Mouse (Mus musculus) C2C12 (cell line): ENCODE data around the gene Clasp1. TPM values are rescaled to one million over a fixed set of nuclear protein-coding genes. Genes with fewer than 3 reads are reported as not detected.
A peak's percentile ranks its signal among the peaks of the same experiment; 100 is the strongest.

Experiments used
- H3K27me3 ChIP-seq: one replicate; pipeline ENCODE4 v1.6.1; 2011; ENCODE audit not compliant: control insufficient read depth, insufficient read depth, insufficient read length
- H3K36me3 ChIP-seq: one replicate; pipeline ENCODE4 v1.6.1; 2011; ENCODE audit not compliant: control insufficient read depth, insufficient read depth
- H3K4me3 ChIP-seq: one replicate; pipeline ENCODE4 v1.5.1; 2011; ENCODE audit warnings: mild to moderate bottlenecking, control low read depth; ENCODE audit not compliant: poor library complexity, insufficient read depth, severe bottlenecking
- H3K79me2 ChIP-seq: one replicate; pipeline ENCODE4 v1.6.1; 2011; ENCODE audit not compliant: control insufficient read depth, insufficient read depth
- H3K79me3 ChIP-seq: one replicate; pipeline ENCODE4 v1.6.1; 2011; ENCODE audit warnings: low read depth, control low read depth
- H3ac ChIP-seq: one replicate; pipeline ENCODE3; 2011; ENCODE audit warnings: low read depth; ENCODE audit not compliant: control insufficient read depth, insufficient read length
- CEBPB ChIP-seq: IDR thresholded peaks from one replicate; pipeline ENCODE4 v1.6.1; 2011; ENCODE audit warnings: low read depth, mild to moderate bottlenecking, control low read depth, moderate library complexity
- CTCF ChIP-seq: IDR thresholded peaks from one replicate; pipeline ENCODE4 v1.5.1; 2011; ENCODE audit not compliant: control insufficient read depth, insufficient read depth, insufficient read length
- FOSL1 ChIP-seq: IDR thresholded peaks from one replicate; pipeline ENCODE4 v1.8.0; 2011; ENCODE audit warnings: mild to moderate bottlenecking, low read length; ENCODE audit not compliant: poor library complexity, insufficient read depth, severe bottlenecking
- MAX ChIP-seq: IDR thresholded peaks from one replicate; pipeline ENCODE4 v1.6.1; 2011; ENCODE audit warnings: mild to moderate bottlenecking, control low read depth
- MYOD1 ChIP-seq: IDR thresholded peaks from one replicate; pipeline ENCODE4 v1.6.1; 2011; ENCODE audit warnings: low read depth; ENCODE audit not compliant: control insufficient read depth, insufficient read length
- MYOG ChIP-seq: IDR thresholded peaks from one replicate; pipeline ENCODE4 v1.6.1; 2011; ENCODE audit not compliant: control insufficient read depth, insufficient read length; ENCODE audit errors: extremely low read depth
- USF1 ChIP-seq: IDR thresholded peaks from one replicate; pipeline ENCODE4 v1.6.1; 2011; ENCODE audit warnings: low read depth, mild to moderate bottlenecking, control low read depth, moderate library complexity
- polyA plus RNA-seq: library from polyadenylated mRNA; unstranded; fragments of >200 nt; fragmentation: generic; extraction: Trizol; gene quantifications from one replicate; pipeline ENCODE4 v1.2.1, GENCODE M21; 2012; ENCODE audit warnings: missing spikeins

The Clasp1 gene
- polyA plus RNA-seq, 1 experiment, result 19.4 TPM

- no peak for TF ChIP-seq MYOD1
- TF ChIP-seq FOSL1, result no peak
- TF ChIP-seq USF1, result no peak
- TF ChIP-seq MYOG, result no peak
- TF ChIP-seq CEBPB, result peak; percentile 16
- peaks cover 71% of the 10 kb centered on the region for H3K36me3 ChIP-seq
Observed at GRCm38 (mm10) chr1:118567659-118568058, 178.8 kb downstream of the Clasp1 start.

GRCm38 (mm10) chr1:118580174-118580702 lies 191.4 kb downstream of the Clasp1 start:
- TF ChIP-seq CTCF (no peak), MYOG (no peak), MAX (no peak), USF1 (no peak), FOSL1 (no peak), CEBPB (no peak), MYOD1 (no peak)
- H3ac ChIP-seq, result no peak overlapping the region

More at GRCm38 (mm10) chr1:118567659-118568058, 178.8 kb downstream of the Clasp1 start:
- Histone ChIP-seq H3K27me3 (no peaks in the 10 kb centered on the region), H3K79me3 (no peaks in the 10 kb centered on the region), H3K4me3 (no peak overlapping the region), H3ac (no peak overlapping the region), H3K79me2 (no peaks in the 10 kb centered on the region)

GRCm38 (mm10) chr1:118581179-118581578 lies 192.3 kb downstream of the Clasp1 start:
- H3K36me3 ChIP-seq, result peaks cover 38% of the 10 kb centered on the region
- TF ChIP-seq MYOD1 (no peak), CTCF (no peak), CEBPB (no peak), MYOG (no peak), USF1 (no peak), MAX (no peak), FOSL1 (no peak)

More at GRCm38 (mm10) chr1:118580174-118580702, 191.4 kb downstream of the Clasp1 start:
- Histone ChIP-seq H3K27me3 (no peaks in the 10 kb centered on the region), H3K79me2 (no peaks in the 10 kb centered on the region), H3K36me3 (peaks cover 45% of the 10 kb centered on the region), H3K79me3 (no peaks in the 10 kb centered on the region), H3K4me3 (no peak overlapping the region)

GRCm38 (mm10) chr1:118589721-118590120 lies 200.9 kb downstream of the Clasp1 start:
- H3K4me3 ChIP-seq, result no peak overlapping the region
- TF ChIP-seq MYOD1 (no peak), CEBPB (no peak), USF1 (no peak), CTCF (no peak), MYOG (no peak), MAX (no peak)
- H3K79me3 ChIP-seq, result no peaks in the 10 kb centered on the region
- peaks cover 20% of the 10 kb centered on the region for H3K36me3 ChIP-seq
- H3ac ChIP-seq, result no peak overlapping the region
- no peaks in the 10 kb centered on the region for H3K79me2 ChIP-seq
- H3K27me3 ChIP-seq, result no peaks in the 10 kb centered on the region

More at GRCm38 (mm10) chr1:118581179-118581578, 192.3 kb downstream of the Clasp1 start:
- H3K4me3 ChIP-seq, result no peak overlapping the region
- H3K79me2 ChIP-seq, result no peaks in the 10 kb centered on the region
- no peak overlapping the region for H3ac ChIP-seq
- no peaks in the 10 kb centered on the region for H3K79me3 ChIP-seq
- H3K27me3 ChIP-seq, result no peaks in the 10 kb centered on the region

- Histone ChIP-seq H3K27me3 (no peaks in the 10 kb centered on the region), H3K79me3 (no peaks in the 10 kb centered on the region), H3K36me3 (peaks cover 29% of the 10 kb centered on the region), H3K79me2 (no peaks in the 10 kb centered on the region), H3K4me3 (no peak overlapping the region), H3ac (no peak overlapping the region)
- TF ChIP-seq MAX (no peak), MYOD1 (no peak), CEBPB (no peak), CTCF (no peak), MYOG (no peak), FOSL1 (no peak), USF1 (no peak)
Observed at GRCm38 (mm10) chr1:118592933-118593332, 204.1 kb downstream of the Clasp1 start.

- peaks cover 42% of the 10 kb centered on the region for H3K36me3 ChIP-seq
- no peaks in the 10 kb centered on the region for H3K79me3 ChIP-seq
- no peak overlapping the region for H3ac ChIP-seq
- H3K27me3 ChIP-seq, result no peaks in the 10 kb centered on the region
- H3K4me3 ChIP-seq, result no peak overlapping the region
- TF ChIP-seq CTCF (no peak), MYOD1 (no peak), MYOG (no peak), FOSL1 (no peak), CEBPB (no peak), MAX (no peak), USF1 (no peak)
- H3K79me2 ChIP-seq, result no peaks in the 10 kb centered on the region
Observed at GRCm38 (mm10) chr1:118595395-118595794, 206.5 kb downstream of the Clasp1 start.
